Mouse (Mus musculus) MEL (cell line): ENCODE data around the gene Nepro. TPM values are rescaled to one million over a fixed set of nuclear protein-coding genes. Genes with fewer than 3 reads are reported as not detected.

ENCODE experiments used
- DNase-seq: peaks from one replicate; pipeline ENCODE4 v3.0.0; 2011; ENCODE audit warnings: low read depth, low spot score
- H3K27ac ChIP-seq: 2 replicates; pipeline ENCODE4 v1.5.1; 2012; ENCODE audit warnings: low read depth, mild to moderate bottlenecking, control low read depth, low read length, moderate library complexity; ENCODE audit not compliant: control insufficient read depth
- H3K27me3 ChIP-seq, 2 experiments: fragments of 150-350 bp in 1 of 2; sonication (generic) in 1 of 2; 2 replicates each; pipeline ENCODE4 v1.6.1; 2012; ENCODE audit warnings: low read length in 2 of 2, mild to moderate bottlenecking in 2 of 2, improper control_type of control experiment in 1 of 2, moderate library complexity in 1 of 2; ENCODE audit not compliant: insufficient read depth in 2 of 2, control insufficient read depth in 1 of 2
- H3K36me3 ChIP-seq, 2 experiments: 2 replicates each; pipeline ENCODE4 v1.6.1; 2012 to 2014; ENCODE audit warnings: low read length in 2 of 2, improper control_type of control experiment in 1 of 2, inconsistent platforms in 1 of 2, mild to moderate bottlenecking in 1 of 2; ENCODE audit not compliant: insufficient read depth in 2 of 2, control insufficient read depth in 1 of 2
- H3K4me1 ChIP-seq, 2 experiments: fragments of 150-350 bp in 1 of 2; sonication (generic) in 1 of 2; 2 replicates each; pipeline ENCODE4 v1.6.1; 2012; ENCODE audit warnings: low read length in 2 of 2, improper control_type of control experiment in 1 of 2, mild to moderate bottlenecking in 1 of 2; ENCODE audit not compliant: insufficient read depth in 2 of 2, control insufficient read depth in 1 of 2
- H3K4me3 ChIP-seq, 2 experiments: fragments of 150-350 bp in 1 of 2; sonication (generic) in 1 of 2; 2 replicates each; pipeline ENCODE4 v1.5.1; 2012; ENCODE audit warnings: low read depth in 2 of 2, low read length in 2 of 2, mild to moderate bottlenecking in 2 of 2, moderate library complexity in 2 of 2, control low read depth in 1 of 2, improper control_type of control experiment in 1 of 2; ENCODE audit not compliant: control insufficient read depth in 1 of 2, insufficient read depth in 1 of 2
- H3K79me2 ChIP-seq: 2 replicates; pipeline ENCODE4 v1.6.1; 2012; ENCODE audit warnings: mild to moderate bottlenecking, low read length, moderate library complexity; ENCODE audit not compliant: control insufficient read depth, poor library complexity, insufficient read depth
- H3K9ac ChIP-seq: 2 replicates; pipeline ENCODE4 v1.6.1; 2012; ENCODE audit warnings: low read depth, mild to moderate bottlenecking, control low read depth, low read length, moderate library complexity; ENCODE audit not compliant: control insufficient read depth, poor library complexity, severe bottlenecking
- H3K9me3 ChIP-seq: fragments of 150-350 bp; sonication (generic); replicated peaks from 2 replicates; pipeline ENCODE4 v1.6.1; 2012; ENCODE audit warnings: mild to moderate bottlenecking, low read length, improper control_type of control experiment, moderate library complexity; ENCODE audit not compliant: insufficient read depth
- CHD2 ChIP-seq: IDR thresholded peaks from 2 replicates; pipeline ENCODE4 v1.6.1; 2011; ENCODE audit warnings: low read length, improper control_type of control experiment
- CTCF ChIP-seq, 3 experiments: IDR thresholded peaks in 2 of 3; conservative IDR thresholded peaks in 1 of 3; 2 replicates each; pipeline ENCODE4 v1.5.1; 2011 to 2012; ENCODE audit warnings: low read length in 3 of 3, low read depth in 2 of 3, mild to moderate bottlenecking in 2 of 3, improper control_type of control experiment in 1 of 3, inconsistent platforms in 1 of 3, mixed read lengths in 1 of 3, moderate library complexity in 1 of 3; ENCODE audit not compliant: control insufficient read depth in 1 of 3, insufficient read depth in 1 of 3, poor library complexity in 1 of 3, severe bottlenecking in 1 of 3
- EP300 ChIP-seq, 2 experiments: IDR thresholded peaks; 2 replicates each; pipeline ENCODE4 v1.6.1; 2011; ENCODE audit warnings: improper control_type of control experiment in 2 of 2, low read length in 2 of 2, low read depth in 1 of 2, mild to moderate bottlenecking in 1 of 2
- GATA1 ChIP-seq: IDR thresholded peaks from 2 replicates; pipeline ENCODE4 v1.6.1; 2011; ENCODE audit warnings: low read depth, low read length, improper control_type of control experiment
- HCFC1 ChIP-seq: IDR thresholded peaks from 2 replicates; pipeline ENCODE4 v1.6.1; 2012; ENCODE audit warnings: low read depth, mild to moderate bottlenecking, inconsistent platforms, low read length, improper control_type of control experiment, moderate library complexity
- JUND ChIP-seq: IDR thresholded peaks from 2 replicates; pipeline ENCODE4 v1.6.1; 2011; ENCODE audit warnings: low read depth, mild to moderate bottlenecking, improper control_type of control experiment, low read length
- KAT2A ChIP-seq: conservative IDR thresholded peaks from 2 replicates; pipeline ENCODE4 v1.6.1; 2012; ENCODE audit warnings: low read depth, low read length, improper control_type of control experiment, inconsistent platforms
- MAX ChIP-seq: IDR thresholded peaks from 2 replicates; pipeline ENCODE4 v1.6.1; 2011; ENCODE audit warnings: low read length, improper control_type of control experiment
- MXI1 ChIP-seq: IDR thresholded peaks from 2 replicates; pipeline ENCODE4 v1.6.1; 2011; ENCODE audit warnings: mild to moderate bottlenecking, low read depth, low read length, improper control_type of control experiment
- MYB ChIP-seq: IDR thresholded peaks from 2 replicates; pipeline ENCODE4 v1.6.1; 2011; ENCODE audit warnings: mild to moderate bottlenecking, low read depth, low read length, improper control_type of control experiment
- RAD21 ChIP-seq: IDR thresholded peaks from 2 replicates; pipeline ENCODE4 v1.6.1; 2011; ENCODE audit warnings: mild to moderate bottlenecking, low read depth, low read length, improper control_type of control experiment
- SMC3 ChIP-seq: IDR thresholded peaks from 2 replicates; pipeline ENCODE4 v1.6.1; 2011; ENCODE audit warnings: low read depth, low read length, improper control_type of control experiment
- UBTF ChIP-seq: IDR thresholded peaks from 2 replicates; pipeline ENCODE4 v1.6.1; 2012; ENCODE audit warnings: low read depth, mild to moderate bottlenecking, inconsistent platforms, low read length, improper control_type of control experiment, moderate library complexity, borderline replicate concordance; ENCODE audit not compliant: insufficient read depth
- USF2 ChIP-seq, 2 experiments: IDR thresholded peaks; 2 replicates each; pipeline ENCODE4 v1.6.1; 2011 to 2012; ENCODE audit warnings: improper control_type of control experiment in 2 of 2, low read length in 2 of 2, borderline replicate concordance in 1 of 2, inconsistent platforms in 1 of 2, low read depth in 1 of 2, mild to moderate bottlenecking in 1 of 2; ENCODE audit not compliant: insufficient read depth in 1 of 2
- ZC3H11A ChIP-seq: IDR thresholded peaks from 2 replicates; pipeline ENCODE4 v1.6.1; 2012; ENCODE audit warnings: low read depth, mild to moderate bottlenecking, inconsistent platforms, low read length, improper control_type of control experiment
- ZMIZ1 ChIP-seq: IDR thresholded peaks from 2 replicates; pipeline ENCODE4 v1.6.1; 2012; ENCODE audit warnings: low read depth, mild to moderate bottlenecking, inconsistent platforms, low read length, improper control_type of control experiment, moderate library complexity
- polyA plus RNA-seq, 2 experiments: library from polyadenylated mRNA; stranded (reverse) in 1 of 2; unstranded in 1 of 2; fragments of >175 nt in 1 of 2; fragments of >200 nt in 1 of 2; gene quantifications; 2 replicates each; pipeline versions ENCODE4 v1.2.1 to v1.2.4; 2012; ENCODE audit warnings: low replicate concordance in 2 of 2, low read depth in 1 of 2; ENCODE audit not compliant: insufficient read length in 2 of 2, insufficient read depth in 1 of 2, missing spikeins in 1 of 2
- total RNA-seq: library from RNA; depleted of rRNA; stranded (reverse); fragments of 300-350 nt; gene quantifications from 2 replicates; pipeline ENCODE4 v1.2.3, GENCODE M21; 2012

The Nepro gene
- total and polyA plus RNA-seq, 3 experiments = 8.8 to 20.8 TPM; not detected in 1

DNA sequence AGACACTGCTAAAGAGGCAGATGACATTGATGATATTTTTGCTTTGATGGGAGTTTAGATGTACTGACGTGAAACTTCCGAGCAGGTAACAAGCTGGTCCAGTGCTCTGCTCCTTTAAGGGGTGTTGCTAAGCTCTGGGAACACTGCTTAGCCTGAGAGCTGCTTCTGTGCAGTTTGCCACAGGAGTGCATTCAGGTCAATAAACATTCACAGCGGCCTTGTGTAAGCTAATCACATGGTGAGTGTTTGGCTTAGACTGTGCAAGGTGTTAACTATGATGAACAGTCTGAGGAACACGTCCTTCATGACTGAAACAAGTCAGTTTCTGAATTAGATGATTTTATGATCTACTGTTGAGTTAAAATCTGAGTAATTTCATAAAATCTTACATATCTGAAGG is 12.0 kb downstream of the Nepro start:
- Histone ChIP-seq H3K4me3 (no peak overlapping the region), H3K27ac (no peak overlapping the region), H3K9ac (no peak overlapping the region), H3K4me1 (no peaks in the 10 kb centered on the region), H3K9me3 (no peaks in the 10 kb centered on the region), H3K27me3 (no peaks in the 10 kb centered on the region), H3K79me2 (no peaks in the 10 kb centered on the region), H3K36me3 (peaks cover 2 to 9% of the 10 kb centered on the region in 2 experiments)
- TF ChIP-seq UBTF = no peak
- no peak for TF ChIP-seq SMC3
- no peak for TF ChIP-seq ZC3H11A
- DNase-seq = no peak

DNA sequence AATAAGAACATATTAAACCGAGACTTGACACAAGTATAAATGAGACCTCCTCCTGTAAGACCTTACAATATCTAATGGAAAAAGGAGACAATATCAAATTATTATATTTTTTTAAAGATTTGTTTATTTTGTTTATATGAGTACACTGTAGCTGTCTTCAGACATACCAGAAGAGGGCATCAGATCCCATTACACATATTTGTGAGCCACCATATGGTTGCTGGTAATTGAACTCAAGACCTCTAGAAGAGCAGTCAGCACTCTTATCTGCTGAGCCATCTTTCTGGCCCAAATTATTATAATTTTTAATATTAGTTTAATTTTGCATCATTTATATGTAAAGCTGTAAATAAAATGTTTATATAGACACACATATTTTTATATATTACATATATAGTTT is 18.7 kb downstream of the Nepro start:
- Histone ChIP-seq H3K4me1 (peaks cover 0 to 9% of the 10 kb centered on the region in 2 experiments), H3K79me2 (peaks cover 20% of the 10 kb centered on the region), H3K27me3 (no peaks in the 10 kb centered on the region), H3K27ac (no peak overlapping the region), H3K36me3 (peaks cover 2 to 19% of the 10 kb centered on the region in 2 experiments), H3K4me3 (no peak overlapping the region), H3K9ac (no peak overlapping the region)
- peak; percentile 28 for DNase-seq
- TF ChIP-seq EP300 (IDR thresholded peaks at IDR 0.05; ENCODE audit: low read depth in 1 of 2, low read length in 2 of 2) (no peak), RAD21 (peak; percentile 27), GATA1 (peak; percentile 49; the same call in 1 of the 2 replicates), SMC3 (peak; percentile 33; the same call in 1 of the 2 replicates), MXI1 (no peak), CHD2 (no peak), USF2 (IDR thresholded peaks at IDR 0.05; ENCODE audit: borderline replicate concordance in 1 of 2, insufficient read depth in 1 of 2, low read depth in 1 of 2, low read length in 2 of 2) (no peak), MYB (no peak), KAT2A (no peak), JUND (no peak), CTCF (IDR thresholded peaks at IDR 0.05 in 2 of 3, conservative IDR thresholded peaks at IDR 0.05 in 1 of 3; ENCODE audit: control insufficient read depth in 1 of 3, insufficient read depth in 1 of 3, low read depth in 2 of 3, low read length in 3 of 3, poor library complexity in 1 of 3, severe bottlenecking in 1 of 3) (peak in 1 of 3 experiments; percentile 25; a peak in 1 of 6 replicates), ZMIZ1 (no peak)
- TF ChIP-seq, all 39 proteins: peak for 4
- H3K9me3 ChIP-seq = no peaks in the 10 kb centered on the region

DNA sequence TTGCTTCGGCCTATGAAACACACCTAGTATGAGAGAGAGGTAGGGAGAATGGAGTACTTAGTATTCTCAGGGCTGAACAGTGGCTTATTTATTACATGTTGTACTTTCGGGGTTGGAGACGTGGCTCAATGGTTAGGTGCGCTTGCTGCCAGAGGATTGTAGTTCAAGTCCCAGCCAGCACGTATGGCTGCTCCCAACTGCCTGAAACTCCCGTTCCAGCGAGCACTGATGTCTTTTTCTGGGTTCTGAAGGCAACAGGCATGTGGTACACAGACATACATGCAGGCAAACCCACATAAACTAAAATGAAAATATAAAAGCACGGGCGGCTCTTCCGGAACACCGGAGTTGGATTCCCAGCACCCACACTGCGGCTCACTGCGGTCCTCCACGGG is 21.4 kb downstream of the Nepro start:
- Histone ChIP-seq H3K4me3 (peak overlapping the region; percentile 84 to 98), H3K4me1 (peaks cover 2 to 11% of the 10 kb centered on the region in 2 experiments), H3K27ac (peak overlapping the region; percentile 92), H3K27me3 (no peaks in the 10 kb centered on the region), H3K79me2 (peaks cover 20% of the 10 kb centered on the region), H3K9ac (peak overlapping the region; percentile 96), H3K9me3 (no peaks in the 10 kb centered on the region), H3K36me3 (peaks cover 0 to 23% of the 10 kb centered on the region in 2 experiments; a peak in 3 of 4 replicates)
- DNase-seq = peak; percentile 61
- no peak for TF ChIP-seq ZMIZ1
- TF ChIP-seq HCFC1 = no peak
- TF ChIP-seq MAX = peak; percentile 39; the same call in 1 of the 2 replicates
